Mouse (Mus musculus): ENCODE results near the gene Fbxo34.
"Not testable (repeated sequence)": the region's sequence is repeated elsewhere in the genome, so short reads cannot be mapped to it uniquely, and the experiment has no call there.

Gene Fbxo34

GRCm38 (mm10) chr14:47518619-47519018 is 68.4 kb downstream of the Fbxo34 start:
- DNase-seq (ENCODE audit: low spot score), result no peak

DNA sequence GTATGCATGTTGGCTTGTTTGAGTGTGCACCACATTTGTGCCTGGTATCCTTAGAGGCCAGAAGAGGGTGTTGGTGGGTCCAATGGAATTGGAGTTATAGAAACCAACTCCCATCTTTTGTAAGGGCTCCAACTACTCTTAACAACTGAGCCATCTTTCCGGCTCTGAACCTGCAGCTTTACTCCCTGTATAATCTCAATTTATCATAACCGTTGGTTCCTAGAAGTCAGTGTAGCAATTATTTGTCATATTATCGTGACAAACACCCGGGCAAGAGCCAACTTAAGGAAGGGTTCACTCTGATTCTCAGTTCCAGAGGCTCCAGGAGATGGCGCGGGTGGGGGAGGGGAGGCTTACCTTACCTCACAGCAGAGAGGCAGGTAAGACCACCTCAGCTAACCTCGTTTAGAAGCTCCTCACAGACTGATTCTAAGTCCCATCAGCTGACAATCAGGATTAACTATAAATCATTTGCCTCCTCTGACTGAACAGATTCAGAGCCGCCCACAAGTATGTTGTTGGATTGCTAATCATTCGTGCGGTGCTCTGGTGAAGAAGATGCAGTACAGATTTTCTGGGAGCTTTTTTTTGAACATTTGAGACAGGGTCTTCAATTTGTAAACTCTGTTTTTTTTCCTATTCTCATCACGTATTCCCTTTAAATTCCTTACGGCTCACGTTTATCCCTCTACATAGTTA is 70.7 kb downstream of the Fbxo34 start:
- DNase-seq (ENCODE audit: low spot score), result no peak

DNA sequence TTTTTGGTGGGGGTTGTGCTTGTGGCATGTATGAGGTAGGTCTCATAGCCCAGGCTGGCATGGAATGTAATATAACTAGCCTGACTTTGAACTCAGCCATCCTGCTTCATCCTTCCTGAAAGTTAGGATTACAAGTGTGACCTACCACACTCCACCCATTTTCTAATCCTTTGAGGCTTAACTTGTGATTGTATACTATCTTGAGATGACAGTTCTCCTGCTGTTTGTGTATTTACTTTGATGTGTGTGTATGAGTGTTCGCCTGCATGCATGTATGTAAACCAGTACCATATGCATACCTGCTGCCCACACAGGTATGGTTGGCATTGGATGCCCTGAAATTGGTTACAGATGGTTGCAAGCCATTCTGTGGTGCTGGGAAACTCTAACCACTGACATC is 71.4 kb downstream of the Fbxo34 start:
- no peak for DNase-seq (ENCODE audit: low spot score)

DNA sequence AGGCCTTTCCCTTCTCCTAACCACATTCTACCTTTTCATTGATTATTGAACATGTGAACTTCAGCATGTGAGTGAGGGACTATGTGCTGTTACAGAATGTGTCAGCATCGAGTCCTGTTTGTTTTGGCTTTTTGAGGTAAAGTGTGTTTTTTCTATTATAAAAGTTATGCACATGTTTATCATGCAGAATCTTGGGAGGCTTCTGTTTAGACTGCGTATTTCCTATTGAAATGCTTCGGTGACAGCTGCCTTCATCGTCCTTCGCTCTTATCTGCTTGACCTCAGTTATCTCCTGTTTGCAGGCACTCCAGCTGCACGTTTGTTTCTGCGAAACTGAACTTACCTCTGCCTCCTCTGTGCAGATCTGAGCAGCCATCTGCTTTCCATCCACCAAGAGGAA is 72.1 kb downstream of the Fbxo34 start:
- no peak for DNase-seq (ENCODE audit: low spot score)

DNA sequence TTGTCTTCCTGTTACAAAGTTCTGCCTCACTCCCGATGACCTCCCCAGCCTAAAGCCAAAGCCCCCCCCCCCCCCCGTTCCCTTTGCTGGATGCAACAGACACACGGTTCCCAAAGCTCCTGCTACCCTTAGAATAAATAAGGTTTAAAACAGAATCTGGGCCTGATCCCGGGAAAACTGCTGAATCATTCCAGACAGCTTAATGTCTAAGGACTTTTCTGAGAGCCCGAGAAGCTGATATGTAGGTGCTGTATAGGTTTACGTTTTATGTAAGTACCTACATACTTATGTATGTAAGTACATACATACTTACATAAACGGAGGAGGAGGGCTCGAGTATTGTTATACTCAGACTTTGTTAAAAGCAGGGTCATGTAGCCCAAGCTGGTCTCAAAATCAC is 75.2 kb downstream of the Fbxo34 start:
- DNase-seq (ENCODE audit: low spot score), result no peak

GRCm38 (mm10) chr14:47525861-47526260 is 75.6 kb downstream of the Fbxo34 start:
- no peak for DNase-seq (ENCODE audit: low spot score)

DNA sequence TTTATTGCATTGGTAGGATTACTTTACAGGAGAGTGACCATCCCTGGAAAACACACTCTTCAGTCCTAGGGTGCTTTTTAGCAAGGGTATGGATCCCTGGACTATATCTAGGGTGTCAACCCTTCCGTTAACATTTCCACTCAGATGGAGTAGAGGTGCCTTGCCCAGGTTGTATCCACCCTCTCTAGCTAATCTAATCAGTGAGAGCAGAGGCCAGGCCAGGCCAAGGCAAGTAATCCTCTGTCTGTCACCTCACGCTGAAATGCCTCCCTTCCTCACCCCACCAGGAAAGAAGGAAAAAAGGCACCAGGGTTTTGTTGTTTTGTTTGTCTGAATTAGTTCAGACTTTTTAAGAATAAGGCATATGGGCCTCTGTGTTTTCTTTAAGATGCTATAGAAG is 77.6 kb downstream of the Fbxo34 start:
- no peak for DNase-seq (ENCODE audit: low spot score)

DNA sequence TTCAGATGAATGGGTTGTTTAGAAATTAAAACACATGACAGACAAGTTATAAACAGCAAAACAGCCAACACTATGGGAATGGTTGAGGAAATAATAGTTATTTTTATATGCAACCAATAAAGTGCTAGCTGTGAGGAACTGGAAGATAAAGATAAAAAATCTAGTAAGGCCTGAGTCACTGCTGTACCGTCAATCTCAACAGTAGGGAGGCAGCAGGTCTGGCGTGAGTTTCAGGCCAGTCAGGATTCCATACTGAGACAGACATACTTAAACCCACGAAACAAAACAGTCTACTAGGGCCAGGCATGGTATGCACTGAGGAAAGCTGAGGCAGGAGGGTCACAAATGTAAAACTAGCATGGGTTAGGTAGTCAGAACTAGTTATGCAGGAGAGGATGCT is 78.1 kb downstream of the Fbxo34 start:
- no peak for DNase-seq (ENCODE audit: low spot score)

DNA sequence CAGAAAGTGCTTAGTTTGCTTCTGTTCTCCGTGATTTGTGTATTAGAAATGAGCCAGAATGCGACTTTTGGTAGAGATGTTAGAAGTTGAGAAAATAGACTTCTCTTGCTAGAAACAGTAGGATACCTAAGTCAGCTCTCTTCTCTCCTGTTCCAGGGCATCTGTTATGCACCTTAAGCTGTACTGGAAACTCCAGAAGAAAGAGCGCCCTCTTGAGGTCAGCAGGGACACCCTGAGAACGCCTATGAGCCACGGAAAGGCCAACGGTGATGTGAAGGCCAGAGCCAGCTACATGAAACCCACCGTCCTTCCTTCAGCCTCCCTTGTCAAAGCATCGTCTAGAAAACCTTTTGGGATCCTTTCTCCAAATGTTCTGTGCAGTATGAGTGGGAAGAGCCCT is 78.8 kb downstream of the Fbxo34 start:
- DNase-seq (ENCODE audit: low spot score), result peak; percentile 65

DNA sequence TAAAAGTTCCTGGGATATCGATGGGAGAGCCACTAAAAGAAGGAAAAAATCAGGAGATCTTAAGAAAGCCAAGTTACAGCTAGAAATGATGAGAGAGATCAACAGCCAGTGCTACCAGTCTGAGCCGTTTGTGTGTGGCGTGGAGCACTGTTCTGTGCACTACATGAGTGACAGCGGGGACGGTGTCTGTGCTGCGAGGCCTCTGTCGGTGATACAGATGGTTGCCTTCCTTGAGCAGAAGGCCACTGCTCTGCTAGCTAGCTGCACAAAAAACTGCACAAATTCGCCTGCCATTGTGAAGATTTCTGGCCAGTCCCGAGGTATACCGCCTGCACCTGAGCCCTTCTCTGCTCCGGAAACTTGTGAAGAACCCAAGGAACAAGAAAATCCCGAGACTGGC is 79.4 kb downstream of the Fbxo34 start:
- not testable (repeated sequence) for DNase-seq (ENCODE audit: low spot score)

GRCm38 (mm10) chr14:47532496-47532895 is 82.3 kb downstream of the Fbxo34 start:
- DNase-seq (ENCODE audit: low spot score), result peak; percentile 4

GRCm38 (mm10) chr14:47533365-47534175 is 83.3 kb downstream of the Fbxo34 start:
- DNase-seq (ENCODE audit: low spot score), result peak; percentile 66

- DNase-seq (ENCODE audit: low spot score), result no peak
Measured at GRCm38 (mm10) chr14:47534176-47534525, 83.9 kb downstream of the Fbxo34 start.

DNA sequence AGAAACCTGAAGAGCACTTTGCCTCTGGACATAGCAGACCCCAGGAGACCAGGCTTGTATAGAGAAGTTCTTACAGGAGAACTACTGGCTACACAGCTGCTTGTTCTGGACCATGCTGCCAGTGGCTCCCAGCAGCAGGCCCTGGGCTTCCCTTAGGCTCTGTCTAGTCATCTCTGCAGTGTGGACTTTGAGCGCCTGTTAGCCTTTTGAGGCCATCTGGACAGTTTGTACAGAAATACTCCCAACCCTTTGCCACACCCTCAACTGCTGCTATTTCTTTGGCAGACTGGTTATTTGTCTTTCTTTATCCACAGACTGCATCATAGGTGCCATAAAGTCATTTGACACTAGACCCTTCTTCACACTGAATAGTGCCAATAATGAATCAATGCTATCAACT is 84.9 kb downstream of the Fbxo34 start:
- peak; percentile 11 for DNase-seq (ENCODE audit: low spot score)

GRCm38 (mm10) chr14:47541325-47541948 is 91.2 kb downstream of the Fbxo34 start:
- no peak for DNase-seq (ENCODE audit: low spot score)

DNA sequence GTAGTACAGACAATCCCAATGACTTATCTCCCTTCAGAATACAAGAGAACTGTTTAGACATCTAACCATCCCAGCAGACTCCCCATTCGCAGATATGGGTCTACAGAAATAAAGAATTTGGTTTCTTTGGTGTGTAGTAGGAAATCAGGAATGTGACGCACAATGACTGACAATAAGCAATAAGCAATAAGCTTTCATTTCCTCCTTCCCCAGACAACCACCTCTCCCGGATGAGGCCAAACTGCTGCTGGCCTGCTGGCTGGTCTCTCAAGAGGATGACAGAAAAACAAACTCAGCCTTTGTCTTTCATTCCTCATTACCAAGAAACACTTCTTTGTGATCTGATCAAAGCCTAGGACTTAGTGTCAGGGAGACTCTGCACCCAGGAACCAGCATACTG is 92.1 kb downstream of the Fbxo34 start:
- no peak for DNase-seq (ENCODE audit: low spot score)

- no peak for DNase-seq (ENCODE audit: low spot score)
Measured at GRCm38 (mm10) chr14:47544286-47544685, 94.1 kb downstream of the Fbxo34 start.

- DNase-seq (ENCODE audit: low spot score), result no peak
Measured at GRCm38 (mm10) chr14:47544877-47545276, 94.7 kb downstream of the Fbxo34 start.

DNA sequence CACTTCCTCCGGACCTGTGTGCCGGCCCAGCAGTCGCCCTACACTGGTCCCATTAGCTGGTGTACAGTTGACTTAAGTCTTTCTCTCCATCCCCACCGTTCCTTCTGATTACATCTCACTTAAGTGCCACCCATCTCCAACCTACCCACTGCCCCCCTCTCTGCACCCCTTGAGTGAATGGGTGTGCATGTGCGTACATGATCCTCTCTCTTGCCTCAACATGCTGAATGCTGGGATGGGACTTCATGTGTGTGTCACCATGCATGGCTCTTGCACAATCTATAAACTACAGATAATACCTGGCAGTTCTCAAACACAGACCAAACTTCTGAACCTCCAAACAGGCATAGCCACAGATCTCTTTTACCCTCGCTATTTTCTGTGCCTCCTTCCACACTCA is 101.4 kb downstream of the Fbxo34 start:
- DNase-seq (ENCODE audit: low spot score), result no peak

DNA sequence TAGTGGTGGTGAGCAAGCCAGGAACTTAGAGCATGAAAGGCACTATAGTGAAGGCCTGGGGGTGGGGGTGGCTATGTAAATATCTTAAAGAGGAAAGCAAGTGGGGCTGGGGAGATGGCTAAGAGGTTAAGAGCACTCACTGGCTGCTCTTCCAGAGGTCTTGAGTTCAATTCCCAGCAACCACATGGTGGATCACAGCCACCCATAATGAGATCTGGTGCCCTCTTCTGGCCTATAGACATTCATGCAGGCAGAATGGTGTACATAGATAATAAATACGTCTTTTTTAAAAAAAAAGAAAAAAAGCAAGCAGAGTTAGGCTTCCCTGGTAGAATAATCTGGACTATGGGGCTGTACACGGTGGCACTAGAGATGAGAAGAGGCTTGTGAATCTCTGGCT is 103.2 kb downstream of the Fbxo34 start:
- DNase-seq (ENCODE audit: low spot score), result no peak

DNA sequence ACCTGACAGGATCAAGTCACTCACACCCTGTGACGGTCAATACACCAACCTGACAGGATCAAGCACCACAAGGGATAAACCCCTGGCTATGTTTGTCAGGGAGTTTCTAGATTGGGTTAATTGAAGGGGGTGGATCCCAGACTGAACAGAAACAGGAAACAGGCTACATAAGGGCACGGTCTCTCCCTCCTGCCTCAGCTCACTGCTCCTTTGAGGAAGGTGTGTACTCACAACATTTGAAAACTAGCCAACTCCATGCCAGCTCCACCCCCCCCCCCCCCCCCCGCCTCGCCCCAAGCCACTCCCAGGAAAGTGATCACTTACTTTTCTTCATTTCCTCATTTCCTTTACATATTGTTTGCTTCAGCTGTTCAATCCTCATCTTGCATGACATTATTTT is 104.0 kb downstream of the Fbxo34 start:
- DNase-seq (ENCODE audit: low spot score), result no peak

DNA sequence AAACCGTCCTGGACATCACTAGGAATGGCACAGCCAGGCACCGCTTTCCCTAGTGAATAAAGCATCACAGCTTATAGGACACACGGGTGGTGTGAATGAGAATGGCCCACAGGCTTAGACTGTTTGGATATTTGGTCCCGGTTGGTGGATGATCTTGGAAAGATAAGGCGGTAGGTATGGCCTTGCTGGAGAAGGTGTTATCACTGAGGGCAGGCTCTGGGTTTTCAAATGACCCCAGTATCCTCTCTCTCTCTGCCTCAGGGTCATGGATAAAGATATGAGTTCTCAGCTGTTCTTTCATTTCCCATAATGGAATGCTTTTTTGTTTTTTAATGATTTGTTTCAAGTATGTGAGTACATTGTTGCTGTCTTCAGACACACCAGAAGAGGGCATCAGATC is 105.0 kb downstream of the Fbxo34 start:
- DNase-seq (ENCODE audit: low spot score), result no peak

GRCm38 (mm10) chr14:47560714-47561113 is 110.5 kb downstream of the Fbxo34 start:
- no peak for DNase-seq (ENCODE audit: low spot score)

All from adipocyte (in vitro differentiated cells).